9 mouse cellular contexts compared by ENCODE assay signal in the genomic region with DNA sequence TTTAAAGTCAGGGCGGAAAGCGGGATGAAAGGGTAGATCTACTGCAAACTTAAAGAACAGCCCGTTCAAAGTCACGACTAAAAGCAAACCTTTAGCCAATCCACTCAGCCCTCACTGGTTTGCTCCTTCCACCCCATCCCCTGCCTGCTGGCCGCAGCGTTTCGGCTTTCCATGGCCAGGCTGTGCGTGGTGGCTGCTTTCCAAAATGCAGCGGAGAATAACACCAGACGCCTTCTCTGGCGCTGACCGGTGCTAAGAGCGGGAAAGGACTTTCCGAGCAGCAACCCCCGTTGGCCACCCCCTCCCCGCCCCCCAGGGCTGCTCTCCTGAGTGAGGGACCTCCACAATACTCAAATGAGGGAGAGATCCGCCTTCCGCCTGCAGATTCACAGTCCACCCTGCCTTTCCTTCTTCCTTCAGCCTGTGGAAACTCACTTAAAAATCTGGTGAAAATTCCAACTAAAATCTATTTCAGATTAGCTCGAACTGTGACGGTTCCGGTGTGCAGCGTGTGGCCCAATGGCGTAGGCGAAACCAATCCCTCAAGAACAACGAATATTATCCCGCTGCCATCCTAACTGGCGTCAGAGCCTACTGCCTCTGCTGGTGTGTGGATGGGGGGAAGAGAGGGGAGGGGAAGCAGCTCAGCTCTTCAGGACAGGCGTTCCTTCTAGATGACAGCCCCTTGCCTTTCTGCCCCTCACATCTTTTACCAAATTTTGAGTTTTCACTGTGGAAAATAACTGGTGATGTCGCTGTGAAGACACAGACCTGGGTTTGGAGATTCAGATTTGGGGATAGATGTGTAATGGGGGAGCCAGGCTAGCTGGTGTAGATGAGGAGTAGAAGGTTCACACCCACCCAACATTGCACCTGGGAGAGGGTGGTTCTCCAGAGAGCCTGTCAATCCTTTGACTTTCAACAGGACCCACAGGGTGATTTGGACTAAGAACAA. TPM values are rescaled to one million over a fixed set of nuclear protein-coding genes. Genes with fewer than 3 reads are reported as not detected.
DNase-seq lines count a peak whose midpoint lies in the region; ATAC-seq and TF ChIP-seq lines count a peak whose summit lies in the region.
"Had no signal": no experiment of that assay in that cellular context is flagged by ENCODE, and none has a peak within 500 bp of the region (broad histone marks: within the 10 kb centered on the region; RNA-seq: fewer than 3 reads in every experiment).

No protein-coding gene starts in this region.

- H3K9me3 ChIP-seq in intestine, postnatal 0 days (ENCODE audit: control insufficient read depth): no peaks in the 10 kb centered on the region
- no peaks in the 10 kb centered on the region for H3K9me3 ChIP-seq in midbrain, embryonic 14.5 days (ENCODE audit: control insufficient read depth, low read length)
- no peaks in the 10 kb centered on the region for H3K9me3 ChIP-seq in stomach, postnatal 0 days (ENCODE audit: control insufficient read depth, low read length)

- intact Hi-C loops in left cerebral cortex, postnatal 14 days (cut with DNase I): loop anchor here (2.0 to 5.0 kb wide), 2 partner anchors 72 to 250 kb away; no protein-coding TSS in a partner anchor

- H3K4me1 ChIP-seq in cortical plate, adult 2 months (ENCODE audit: control insufficient read depth, insufficient read depth, low read length): 0 out of 2 replicates have a peak, but pooled peaks cover 1% of the 10 kb centered on the region
- no peaks in the 10 kb centered on the region for H3K4me1 ChIP-seq in intestine, postnatal 0 days (replicated peaks; ENCODE audit: control insufficient read depth, insufficient read depth, low read length)
- peaks cover 15% of the 10 kb centered on the region for H3K4me1 ChIP-seq in midbrain, embryonic 14.5 days (ENCODE audit: control insufficient read depth, insufficient read depth, low read length)
- H3K4me1 ChIP-seq in stomach, postnatal 0 days (replicated peaks; ENCODE audit: control insufficient read depth, insufficient read depth): 0 out of 2 replicates have a peak, but pooled peaks cover 2% of the 10 kb centered on the region

- peak overlapping the region; percentile 95 for H3K4me3 ChIP-seq in cortical plate, adult 2 months (ENCODE audit: insufficient read depth, low read length)
- H3K4me3 ChIP-seq in intestine, postnatal 0 days (ENCODE audit: low read depth, low read length): peak overlapping the region; percentile 59
- H3K4me3 ChIP-seq in midbrain, embryonic 14.5 days (replicated peaks; ENCODE audit: low read depth, low read length): peak overlapping the region; percentile 84
- peak overlapping the region; percentile 55 for H3K4me3 ChIP-seq in stomach, postnatal 0 days (ENCODE audit: low read depth, low read length)

- H3K9ac ChIP-seq in intestine, postnatal 0 days (ENCODE audit: low read depth, low read length): no peak overlapping the region
- peak overlapping the region; percentile 95 for H3K9ac ChIP-seq in midbrain, embryonic 14.5 days (replicated peaks; ENCODE audit: low read length)
- no peak overlapping the region for H3K9ac ChIP-seq in stomach, postnatal 0 days (ENCODE audit: low read length)

- peak overlapping the region; percentile 99 for H3K4me2 ChIP-seq in intestine, postnatal 0 days (replicated peaks; ENCODE audit: low read depth)
- H3K4me2 ChIP-seq in midbrain, embryonic 14.5 days (ENCODE audit: low read length): peak overlapping the region; percentile 89
- H3K4me2 ChIP-seq in stomach, postnatal 0 days (replicated peaks; ENCODE audit: low read depth): peak overlapping the region; percentile 99

- peak; percentile 47 for TF ChIP-seq POLR2A in cortical plate, adult 2 months (IDR thresholded peaks at IDR 0.05; ENCODE audit: extremely low read depth, insufficient read depth, low read length)

- TF ChIP-seq CTCF in cortical plate, adult 2 months (IDR thresholded peaks at IDR 0.05; ENCODE audit: extremely low read depth, insufficient read depth, low read length): no peak
- TF ChIP-seq CTCF in intestine, postnatal 0 days (IDR thresholded peaks at IDR 0.05; ENCODE audit: low read depth): no peak
- TF ChIP-seq CTCF in stomach, postnatal 0 days (IDR thresholded peaks at IDR 0.05; ENCODE audit: low read depth): no peak

- ATAC-seq in intestine, postnatal 0 days: no peak
- peak; percentile 25; the same call in 1 of the 2 replicates for ATAC-seq in midbrain, embryonic 14.5 days (ENCODE audit: low FRiP score, low TSS enrichment)
- peak; percentile 30 for ATAC-seq in stomach, postnatal 0 days (ENCODE audit: low FRiP score, low TSS enrichment)

- peak; percentile 58 for DNase-seq in adrenal gland, postnatal 25 days
- DNase-seq in heart, adult 18-20 months: peak; percentile 52 to 64
- DNase-seq in left cerebral cortex, postnatal 14 days (ENCODE audit: low spot score in 2 of 2): peak; percentile 60 to 73
- DNase-seq in midbrain, embryonic 14.5 days: peak; percentile 79
- peak; percentile 40 for DNase-seq in stomach, postnatal 0 days (ENCODE audit: low spot score)
- DNase-seq in thymus, postnatal 10 days (ENCODE audit: low spot score in 2 of 2): no peak

- TF ChIP-seq EP300 in stomach, postnatal 0 days (optimal IDR thresholded peaks at IDR 0.05): no peak

- no peaks in the 10 kb centered on the region for H3K36me3 ChIP-seq in intestine, postnatal 0 days (ENCODE audit: control insufficient read depth, insufficient read depth)
- no peaks in the 10 kb centered on the region for H3K36me3 ChIP-seq in midbrain, embryonic 14.5 days (ENCODE audit: control insufficient read depth, insufficient read depth, low read length)
- H3K36me3 ChIP-seq in stomach, postnatal 0 days (ENCODE audit: control insufficient read depth, insufficient read depth, low read length): no peaks in the 10 kb centered on the region

- WGBS in intestine, postnatal 0 days: 2% methylated on average over 29 of the region's 29 CpGs
- under 1% methylated on average over 29 of the region's 29 CpGs for WGBS in midbrain, embryonic 14.5 days
- 4% methylated on average over 29 of the region's 29 CpGs for WGBS in stomach, postnatal 0 days

- H3K27me3 ChIP-seq in intestine, postnatal 0 days (replicated peaks; ENCODE audit: control insufficient read depth, insufficient read depth, low read length): peaks cover 55% of the 10 kb centered on the region
- no peaks in the 10 kb centered on the region for H3K27me3 ChIP-seq in midbrain, embryonic 14.5 days (ENCODE audit: control insufficient read depth, insufficient read depth, low read length)
- peaks cover 6% of the 10 kb centered on the region; the same call in 1 of the 2 replicates for H3K27me3 ChIP-seq in stomach, postnatal 0 days (ENCODE audit: control insufficient read depth, insufficient read depth, low read length)

- peak overlapping the region; percentile 75 for H3K27ac ChIP-seq in cortical plate, adult 2 months (ENCODE audit: insufficient read depth, low read length)
- H3K27ac ChIP-seq in intestine, postnatal 0 days (ENCODE audit: low read depth, low read length): no peak overlapping the region
- H3K27ac ChIP-seq in midbrain, embryonic 14.5 days (replicated peaks; ENCODE audit: low read depth, low read length): peak overlapping the region; percentile 96
- no peak overlapping the region for H3K27ac ChIP-seq in stomach, postnatal 0 days (replicated peaks)
- H3K27ac ChIP-seq: macrophage had no signal

RNA-seq across cellular contexts. Expression of gene Ube2ql1, which starts 0.9 kb away (rescaled TPM):
- 2.1 and 6.0 TPM in 2 replicates for total RNA-seq in adrenal gland, postnatal 25 days (2021)
- 151 TPM in 2 replicates for polyA plus RNA-seq in cortical plate, adult 2 months (2012; rRNA removed)
- total RNA-seq in heart, adult 18-20 months (2021): 1 to 10 TPM; 6.9 to 7.2 TPM
- 0.10 and 0.16 TPM in 2 replicates for polyA plus RNA-seq in intestine, postnatal 0 days (2015; fragmentation: Nextera tagmentation; extraction: Ambion mirVana)
- total RNA-seq in left cerebral cortex, postnatal 14 days (2021): 100 to 1,000 TPM; 184 to 206 TPM
- 34.4 and 43.7 TPM in 2 replicates for polyA plus RNA-seq in midbrain, embryonic 14.5 days (2014; fragmentation: Nextera tagmentation; extraction: Ambion mirVana)
- polyA plus RNA-seq in stomach, postnatal 0 days (2015; fragmentation: Nextera tagmentation; extraction: Ambion mirVana): 0.10 and 0.11 TPM in 2 replicates
- polyA plus RNA-seq: macrophage had no signal

Comparison
In these comparisons a context has a peak if more than half of its experiments do, and no peak if none do; other contexts are left out.
1. DNase-seq: peak in adrenal gland, postnatal 25 days (single experiment), heart, adult 18-20 months (2 of 2), left cerebral cortex, postnatal 14 days (2 of 2), midbrain, embryonic 14.5 days (single experiment) and stomach, postnatal 0 days (single experiment); none in thymus, postnatal 10 days (0 of 2).
2. H3K27ac ChIP-seq: peak in cortical plate, adult 2 months (single experiment) and midbrain, embryonic 14.5 days (single experiment); none in intestine, postnatal 0 days (single experiment) and stomach, postnatal 0 days (single experiment).
3. RNA of gene Ube2ql1, which starts 0.9 kb away (polyA plus RNA-seq): 151 TPM in cortical plate, adult 2 months and 34.4 to 43.7 TPM in midbrain, embryonic 14.5 days; 0.10 to 0.16 TPM in intestine, postnatal 0 days and 0.10 to 0.11 TPM in stomach, postnatal 0 days; every median in the first group is over 10 times any median in the second.
4. Peak in every context shown above with its lines, with median percentiles within 50 percentile points of each other: H3K4me3 ChIP-seq and H3K4me2 ChIP-seq.